Mouse (Mus musculus) megakaryocyte-erythroid progenitor cell, adult 5-6 weeks (primary cell): ENCODE results near the gene Prmt9. TPM values are rescaled to one million over a fixed set of nuclear protein-coding genes. Genes with fewer than 3 reads are reported as not detected.

ENCODE experiments used
- ATAC-seq: replicated peaks from 2 replicates; pipeline ENCODE4 v1.8.0; 2016; ENCODE audit warnings: mild to moderate bottlenecking, inconsistent platforms; ENCODE audit not compliant: severe bottlenecking, poor library complexity, low FRiP score, low TSS enrichment
- total RNA-seq, 2 experiments: library from RNA; stranded (forward) in 1 of 2; stranded (reverse) in 1 of 2; fragments of 200-1000, 215-1000 nt in 1 of 2; fragments of >200 nt in 1 of 2; fragmentation: Nextera tagmentation in 1 of 2; gene quantifications; 2 replicates each; pipeline ENCODE4 v1.2.3; 2014 to 2017

Prmt9 gene
- total RNA-seq, 2 experiments from 2014 or later, result 24.1 to 26.1 TPM

DNA sequence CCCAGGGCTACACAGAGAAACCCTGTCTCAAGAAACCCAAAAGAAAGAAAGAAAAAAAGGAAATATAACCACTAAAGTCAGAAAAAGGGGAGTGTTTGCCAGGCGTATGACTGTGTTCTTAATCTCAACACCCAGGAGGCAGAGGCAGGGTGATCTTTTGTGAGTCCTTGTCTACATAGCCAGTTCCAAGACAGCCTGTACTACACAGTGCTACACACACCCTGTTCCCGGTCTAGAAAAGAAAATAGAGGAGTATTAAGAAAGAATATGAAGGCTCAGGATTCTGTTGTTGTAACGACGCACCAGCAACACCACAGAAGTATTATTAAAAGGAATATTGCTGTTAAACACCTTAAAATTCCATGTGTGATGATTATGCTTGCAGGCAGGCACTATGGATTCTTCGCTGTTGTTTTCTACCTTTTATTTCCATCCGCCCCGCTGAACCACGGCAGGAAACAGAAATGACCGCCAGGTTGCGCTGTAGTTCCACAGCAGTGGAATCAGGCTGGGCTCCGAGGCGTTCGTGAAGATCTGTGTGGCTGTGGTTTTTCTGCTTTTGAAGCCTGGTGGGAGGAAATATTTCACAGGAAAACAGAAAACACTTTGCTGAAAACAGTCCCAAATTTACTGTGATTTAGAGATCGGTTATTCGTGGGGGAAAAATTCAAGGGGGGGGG is 80.8 kb downstream of the Prmt9 start:
- peak; percentile 97 for ATAC-seq

DNA sequence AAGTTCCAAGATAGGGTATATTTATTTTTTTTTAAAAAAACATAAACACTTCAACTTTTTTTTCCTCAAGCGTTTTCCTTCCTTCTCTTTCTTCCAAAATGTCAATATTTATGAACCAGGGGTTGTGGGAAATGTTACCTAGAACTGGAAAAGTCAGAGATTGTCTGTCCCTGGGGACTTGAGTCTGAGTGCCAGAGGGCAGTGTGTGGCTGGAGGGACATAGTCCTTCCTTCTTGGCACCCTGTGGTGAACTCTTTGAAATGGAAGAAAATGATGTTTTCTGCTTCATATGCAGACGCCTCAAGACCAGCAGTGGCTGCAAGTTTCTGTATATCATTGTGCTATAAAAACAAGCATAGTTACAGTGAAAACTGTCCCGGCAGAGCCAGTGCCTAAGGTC is 81.5 kb downstream of the Prmt9 start:
- ATAC-seq, result no peak

Other genes starting within 250 kb of the Prmt9 start
- 9.5 and 13.3 TPM in 2 replicates for gene Arhgap10, start 31.4 kb upstream of the Prmt9 start, total RNA-seq (2014; fragmentation: Nextera tagmentation)
- 18.2 and 27.8 TPM in 2 replicates for gene Arhgap10, start 31.4 kb upstream of the Prmt9 start, total RNA-seq (2017)
- gene Tmem184c, start 61.3 kb downstream of the Prmt9 start, total RNA-seq (2014; fragmentation: Nextera tagmentation), result 15.5 and 16.5 TPM in 2 replicates
- 21.9 and 24.0 TPM in 2 replicates for gene Tmem184c, start 61.3 kb downstream of the Prmt9 start, total RNA-seq (2017)
- not detected in 2 replicates for gene Ednra, start 175.1 kb downstream of the Prmt9 start, total RNA-seq (2014; fragmentation: Nextera tagmentation)
- not detected in 2 replicates for gene Ednra, start 175.1 kb downstream of the Prmt9 start, total RNA-seq (2017)